Mouse (Mus musculus) intestine, embryonic 14.5 days (tissue): Measurements from ENCODE around the gene Ubp1. TPM values are rescaled to one million over a fixed set of nuclear protein-coding genes. Genes with fewer than 3 reads are reported as not detected.

Experiments
- ATAC-seq: fragments of 200-750 bp; cut with Nextera tagmentation; replicated peaks from 2 replicates; pipeline ENCODE4 v1.8.0; 2017; ENCODE audit warnings: low read depth, moderate number of reproducible peaks, moderate TSS enrichment, moderate library complexity; ENCODE audit not compliant: low FRiP score, low TSS enrichment
- DNase-seq: peaks from one replicate; pipeline ENCODE4 v3.0.0-alpha.2; 2018; ENCODE audit warnings: low spot score
- H3K27ac ChIP-seq: fragments of 300-500 bp; sonication (generic); 2 replicates; pipeline ENCODE4 v1.5.1; 2014; ENCODE audit warnings: low read depth, mild to moderate bottlenecking, control low read depth
- H3K27me3 ChIP-seq: fragments of 300-500 bp; sonication (generic); replicated peaks from 2 replicates; pipeline ENCODE4 v1.6.1; 2014; ENCODE audit warnings: low read length, control low read depth; ENCODE audit not compliant: control insufficient read depth, insufficient read depth
- H3K36me3 ChIP-seq: fragments of 300-500 bp; sonication (generic); 2 replicates; pipeline ENCODE4 v1.6.1; 2014; ENCODE audit warnings: low read length, control low read depth; ENCODE audit not compliant: control insufficient read depth, insufficient read depth
- H3K4me1 ChIP-seq: fragments of 300-500 bp; sonication (generic); replicated peaks from 2 replicates; pipeline ENCODE4 v1.6.1; 2014; ENCODE audit warnings: low read length, control low read depth, mixed read lengths; ENCODE audit not compliant: control insufficient read depth, insufficient read depth
- H3K4me2 ChIP-seq: fragments of 300-500 bp; sonication (generic); 2 replicates; pipeline ENCODE4 v1.6.1; 2014; ENCODE audit warnings: low read length
- H3K4me3 ChIP-seq: fragments of 300-500 bp; sonication (generic); 2 replicates; pipeline ENCODE4 v1.5.1; 2014; ENCODE audit warnings: low read depth, low read length, control low read depth, mixed read lengths
- H3K9ac ChIP-seq: fragments of 300-500 bp; sonication (generic); 2 replicates; pipeline ENCODE4 v1.6.1; 2014; ENCODE audit warnings: mild to moderate bottlenecking, low read length
- H3K9me3 ChIP-seq: fragments of 300-500 bp; sonication (generic); 2 replicates; pipeline ENCODE4 v1.6.1; 2016; ENCODE audit warnings: low read length, control low read depth; ENCODE audit not compliant: control insufficient read depth
- WGBS: fragments of 180-500 bp; shearing (Covaris S2); extraction: QIAGEN DNeasy Blood & Tissue Kit; methylation state at CpG from one replicate; pipeline ENCODE4 v1.1.7; 2014; 5-methylcytosine and 5-hydroxymethylcytosine counted together
- polyA plus RNA-seq: library from polyadenylated mRNA; unstranded; fragments of >200 nt; fragmentation: Nextera tagmentation; extraction: Ambion mirVana; gene quantifications from 2 replicates; pipeline ENCODE4 v1.2.1, GENCODE M21; 2014

Gene Ubp1
- polyA plus RNA-seq, 1 experiment from 2014 or later = 42.1 TPM

- H3K36me3 ChIP-seq = no peaks in the 10 kb centered on the region
- peak overlapping the region; percentile 88 for H3K27ac ChIP-seq
- peak; percentile 74 for DNase-seq
- H3K9ac ChIP-seq = peak overlapping the region; percentile 97
- H3K9me3 ChIP-seq = no peaks in the 10 kb centered on the region
- peak; percentile 44 for ATAC-seq
- H3K4me3 ChIP-seq = peak overlapping the region; percentile 96
- peak overlapping the region; percentile 81 for H3K4me2 ChIP-seq
- H3K4me1 ChIP-seq = peaks cover 9% of the 10 kb centered on the region; the same call in 1 of the 2 replicates
- WGBS = 1% methylated on average over 48 of the region's 91 CpGs
- no peaks in the 10 kb centered on the region for H3K27me3 ChIP-seq
These were observed 803 bp downstream of the Ubp1 start for GRCm38 (mm10) chr9:113931375-113932099.

DNA sequence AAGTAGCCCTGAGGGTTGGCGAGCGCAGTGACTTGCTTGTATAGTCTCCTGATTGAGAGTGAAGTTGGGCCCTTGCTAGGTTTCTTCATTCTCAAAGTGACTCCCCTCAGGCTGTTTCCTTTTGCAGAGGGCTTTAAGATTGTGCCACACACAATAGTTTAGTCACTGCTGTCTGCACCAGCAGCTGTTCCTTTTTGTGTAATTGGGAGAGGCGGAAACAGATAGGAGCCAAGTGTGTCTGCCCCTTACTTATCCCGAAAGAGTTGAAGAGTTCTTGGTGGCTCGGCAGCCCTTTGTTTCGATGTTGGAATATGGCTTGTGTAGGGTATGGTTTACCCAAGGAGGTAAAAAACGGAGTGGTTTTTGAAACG lies 1.4 kb downstream of the Ubp1 start:
- Histone ChIP-seq H3K9me3 (no peaks in the 10 kb centered on the region), H3K36me3 (no peaks in the 10 kb centered on the region), H3K27ac (peak overlapping the region; percentile 88), H3K4me3 (peak overlapping the region; percentile 96), H3K4me2 (peak overlapping the region; percentile 81), H3K27me3 (no peaks in the 10 kb centered on the region), H3K9ac (peak overlapping the region; percentile 97), H3K4me1 (peaks cover 9% of the 10 kb centered on the region; the same call in 1 of the 2 replicates)
- DNase-seq = no peak
- WGBS = 2% methylated on average over 8 of the region's 8 CpGs
- no peak for ATAC-seq

GRCm38 (mm10) chr9:113932501-113932900 lies 1.8 kb downstream of the Ubp1 start:
- Histone ChIP-seq H3K27ac (peak overlapping the region; percentile 88; the same call in 1 of the 2 replicates), H3K9me3 (no peaks in the 10 kb centered on the region), H3K4me2 (peak overlapping the region; percentile 81), H3K36me3 (no peaks in the 10 kb centered on the region), H3K4me3 (peak overlapping the region; percentile 96), H3K4me1 (peaks cover 9% of the 10 kb centered on the region; the same call in 1 of the 2 replicates), H3K27me3 (no peaks in the 10 kb centered on the region), H3K9ac (peak overlapping the region; percentile 97)
- no peak for ATAC-seq
- peak; percentile 64 for DNase-seq
- 23% methylated on average over 11 of the region's 11 CpGs for WGBS

- Histone ChIP-seq H3K9me3 (no peaks in the 10 kb centered on the region), H3K27ac (no peak overlapping the region), H3K36me3 (no peaks in the 10 kb centered on the region), H3K27me3 (no peaks in the 10 kb centered on the region), H3K4me3 (no peak overlapping the region), H3K4me1 (peaks cover 9% of the 10 kb centered on the region; the same call in 1 of the 2 replicates), H3K9ac (no peak overlapping the region), H3K4me2 (no peak overlapping the region)
- 81% methylated on average over 5 of the region's 5 CpGs for WGBS
- ATAC-seq (no peak), DNase-seq (no peak)
These were observed 4.9 kb downstream of the Ubp1 start for GRCm38 (mm10) chr9:113935638-113936037.

DNA sequence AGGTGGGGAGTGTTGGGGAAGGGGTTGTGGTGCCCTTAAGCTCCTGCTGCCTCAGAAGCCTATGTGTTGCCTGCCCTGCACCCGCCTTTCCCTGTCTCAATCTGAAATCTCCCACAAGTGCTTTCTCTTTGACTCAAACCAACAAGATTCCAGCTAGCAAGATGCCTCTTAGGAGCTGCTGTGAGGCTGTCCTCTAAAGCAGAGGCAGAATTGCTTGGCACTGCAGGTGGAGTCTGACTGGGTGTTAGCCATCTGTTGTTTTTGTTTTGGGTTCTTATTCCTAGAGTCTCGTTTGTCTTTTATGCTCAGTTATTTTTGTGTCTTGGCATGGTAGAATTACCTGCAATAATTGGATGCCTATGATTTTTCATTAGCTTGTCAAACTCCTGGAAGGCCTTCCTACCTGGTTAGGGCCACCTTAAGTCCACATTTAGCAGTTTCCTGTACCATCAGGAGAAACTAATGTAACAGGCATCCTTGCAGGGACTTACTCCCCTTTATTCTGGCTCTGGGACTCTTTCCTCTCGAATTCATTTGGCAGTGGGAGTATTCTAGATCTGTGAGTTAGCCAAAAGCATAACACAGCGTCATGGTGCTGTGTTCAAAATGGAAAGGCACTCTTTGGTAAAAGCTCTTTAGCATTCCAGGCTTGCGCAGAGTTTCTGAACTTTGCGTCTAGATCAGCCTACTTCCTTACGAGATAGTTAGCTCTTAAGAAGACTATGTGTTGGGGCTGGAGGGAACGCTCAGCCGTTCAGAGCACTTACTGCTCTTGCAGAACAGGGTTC lies 8.5 kb downstream of the Ubp1 start:
- Histone ChIP-seq H3K27ac (no peak overlapping the region), H3K4me2 (no peak overlapping the region), H3K4me1 (0 out of 2 replicates have a peak, but pooled peaks cover 4% of the 10 kb centered on the region), H3K36me3 (no peaks in the 10 kb centered on the region), H3K9ac (no peak overlapping the region), H3K4me3 (no peak overlapping the region), H3K27me3 (no peaks in the 10 kb centered on the region), H3K9me3 (no peaks in the 10 kb centered on the region)
- ATAC-seq (no peak), DNase-seq (no peak)
- WGBS = 89% methylated on average over 9 of the region's 9 CpGs

- no peak for DNase-seq
- Histone ChIP-seq H3K36me3 (peaks cover 15% of the 10 kb centered on the region), H3K9me3 (no peaks in the 10 kb centered on the region), H3K9ac (no peak overlapping the region), H3K4me2 (no peak overlapping the region), H3K4me1 (no peaks in the 10 kb centered on the region), H3K4me3 (no peak overlapping the region), H3K27ac (no peak overlapping the region), H3K27me3 (no peaks in the 10 kb centered on the region)
- ATAC-seq = no peak
- 88% methylated on average over 3 of the region's 3 CpGs for WGBS
These were observed 10.5 kb downstream of the Ubp1 start for GRCm38 (mm10) chr9:113941103-113941805.

DNA sequence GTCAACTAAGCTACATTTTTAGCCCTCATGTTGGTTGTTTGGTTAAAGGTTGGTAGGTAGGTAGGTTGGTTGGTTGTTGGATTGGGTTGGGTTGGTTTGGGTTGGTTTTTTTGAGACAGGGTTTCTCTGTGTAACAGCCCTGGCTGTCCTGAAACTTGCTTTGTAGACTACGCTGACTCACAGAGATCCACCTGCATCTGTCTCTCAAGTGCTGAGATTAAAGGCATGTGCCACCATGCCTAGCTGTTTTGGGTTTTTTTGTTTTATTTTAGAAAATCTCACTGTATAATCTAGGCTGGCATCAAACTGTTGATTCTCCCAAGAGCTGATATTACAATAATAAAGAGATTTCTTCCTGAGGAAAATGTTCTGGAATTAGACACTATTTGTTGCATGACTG lies 12.6 kb downstream of the Ubp1 start:
- Histone ChIP-seq H3K36me3 (peaks cover 33% of the 10 kb centered on the region), H3K4me3 (no peak overlapping the region), H3K27ac (no peak overlapping the region), H3K4me1 (no peaks in the 10 kb centered on the region), H3K27me3 (no peaks in the 10 kb centered on the region), H3K9ac (no peak overlapping the region), H3K4me2 (no peak overlapping the region), H3K9me3 (no peaks in the 10 kb centered on the region)
- ATAC-seq (no peak), DNase-seq (no peak)
- WGBS = 100% methylated on average over 1 of the region's 1 CpGs

DNA sequence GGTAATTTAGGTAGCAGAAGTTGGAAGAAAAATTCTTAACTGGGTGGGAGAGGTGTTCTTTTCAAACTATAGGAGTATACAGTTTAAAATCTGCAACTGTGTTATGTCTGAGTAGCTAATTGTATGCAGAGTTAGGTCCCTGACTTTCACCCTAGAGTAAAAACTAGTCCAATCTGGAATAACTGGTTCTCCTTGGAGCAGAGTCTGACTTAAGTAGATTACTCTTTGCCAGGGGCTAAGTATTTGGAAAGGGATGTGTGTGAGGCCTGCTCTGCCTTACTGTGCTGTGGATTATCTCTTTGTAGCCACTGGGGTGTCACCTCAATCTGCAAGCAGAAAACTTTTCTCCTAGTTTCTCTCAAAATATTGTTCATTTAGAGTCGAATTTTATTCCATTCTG lies 16.5 kb downstream of the Ubp1 start:
- H3K36me3 ChIP-seq = peaks cover 43% of the 10 kb centered on the region
- H3K27me3 ChIP-seq = no peaks in the 10 kb centered on the region
- WGBS = 92% methylated on average over 1 of the region's 1 CpGs
- no peak overlapping the region for H3K4me3 ChIP-seq
- DNase-seq = no peak
- H3K9me3 ChIP-seq = no peaks in the 10 kb centered on the region
- no peak overlapping the region for H3K27ac ChIP-seq
- H3K9ac ChIP-seq = no peak overlapping the region
- ATAC-seq = no peak
- no peak overlapping the region for H3K4me2 ChIP-seq
- H3K4me1 ChIP-seq = no peaks in the 10 kb centered on the region
